Mouse (Mus musculus) stomach, postnatal 0 days (tissue): Measurements from ENCODE around the gene Arhgap8. TPM values are rescaled to one million over a fixed set of nuclear protein-coding genes. Genes with fewer than 3 reads are reported as not detected.

Source experiments
- ATAC-seq: fragments of 200-750 bp; cut with Nextera tagmentation; 2 replicates; pipeline ENCODE4 v1.8.0; 2017; ENCODE audit not compliant: low FRiP score, low TSS enrichment
- DNase-seq: peaks from one replicate; pipeline ENCODE4 v3.0.0-alpha.2; 2016; ENCODE audit warnings: low spot score
- H3K27ac ChIP-seq: fragments of 300-500 bp; sonication (generic); replicated peaks from 2 replicates; pipeline ENCODE4 v1.5.1; 2014; ENCODE audit warnings: mild to moderate bottlenecking, control low read depth
- H3K27me3 ChIP-seq: fragments of 300-500 bp; sonication (generic); 2 replicates; pipeline ENCODE4 v1.6.1; 2014; ENCODE audit warnings: low read length; ENCODE audit not compliant: control insufficient read depth, insufficient read depth
- H3K36me3 ChIP-seq: fragments of 300-500 bp; sonication (generic); 2 replicates; pipeline ENCODE4 v1.6.1; 2014; ENCODE audit warnings: low read length, mixed read lengths; ENCODE audit not compliant: control insufficient read depth, insufficient read depth
- H3K4me1 ChIP-seq: fragments of 300-500 bp; sonication (generic); replicated peaks from 2 replicates; pipeline ENCODE4 v1.6.1; 2014; ENCODE audit warnings: antibody characterized with exemption; ENCODE audit not compliant: control insufficient read depth, insufficient read depth
- H3K4me2 ChIP-seq: fragments of 300-500 bp; sonication (generic); replicated peaks from 2 replicates; pipeline ENCODE4 v1.6.1; 2014; ENCODE audit warnings: low read depth, mild to moderate bottlenecking, control low read depth, moderate library complexity
- H3K4me3 ChIP-seq: fragments of 300-500 bp; sonication (generic); 2 replicates; pipeline ENCODE4 v1.5.1; 2014; ENCODE audit warnings: low read depth, low read length, control low read depth
- H3K9ac ChIP-seq: fragments of 300-500 bp; sonication (generic); 2 replicates; pipeline ENCODE4 v1.6.1; 2014; ENCODE audit warnings: mild to moderate bottlenecking, low read length, control low read depth, mixed read lengths
- H3K9me3 ChIP-seq: fragments of 300-500 bp; sonication (generic); 2 replicates; pipeline ENCODE4 v1.6.1; 2016; ENCODE audit warnings: low read length; ENCODE audit not compliant: control insufficient read depth
- CTCF ChIP-seq: IDR thresholded peaks from 2 replicates; pipeline ENCODE4 v1.5.1; 2016; ENCODE audit warnings: antibody characterized with exemption, low read depth, mild to moderate bottlenecking, moderate library complexity
- EP300 ChIP-seq: optimal IDR thresholded peaks from 2 replicates; pipeline ENCODE3; 2016; ENCODE audit warnings: antibody characterized with exemption
- WGBS: fragments of 180-500 bp; shearing (Covaris S2); extraction: QIAGEN DNeasy Blood & Tissue Kit; methylation state at CpG from one replicate; pipeline ENCODE4 v1.1.7; 2014; 5-methylcytosine and 5-hydroxymethylcytosine counted together
- polyA plus RNA-seq: library from polyadenylated mRNA; unstranded; fragments of >200 nt; fragmentation: Nextera tagmentation; extraction: Ambion mirVana; gene quantifications from 2 replicates; pipeline ENCODE4 v1.2.1, GENCODE M21; 2015

Arhgap8 gene
- polyA plus RNA-seq, 1 experiment from 2014 or later: 20.2 TPM

- H3K9me3 ChIP-seq: no peaks in the 10 kb centered on the region
- H3K27ac ChIP-seq: no peak overlapping the region
- ATAC-seq: no peak
- 75% methylated on average over 3 of the region's 3 CpGs for WGBS
- no peaks in the 10 kb centered on the region for H3K36me3 ChIP-seq
- DNase-seq: no peak
- H3K9ac ChIP-seq: no peak overlapping the region
- no peak overlapping the region for H3K4me2 ChIP-seq
- TF ChIP-seq CTCF: no peak
- TF ChIP-seq EP300: no peak
- H3K27me3 ChIP-seq: no peaks in the 10 kb centered on the region
- H3K4me3 ChIP-seq: no peak overlapping the region
- no peaks in the 10 kb centered on the region for H3K4me1 ChIP-seq
These were observed 97.7 kb downstream of the Arhgap8 start for GRCm38 (mm10) chr15:84817589-84817988.

DNA sequence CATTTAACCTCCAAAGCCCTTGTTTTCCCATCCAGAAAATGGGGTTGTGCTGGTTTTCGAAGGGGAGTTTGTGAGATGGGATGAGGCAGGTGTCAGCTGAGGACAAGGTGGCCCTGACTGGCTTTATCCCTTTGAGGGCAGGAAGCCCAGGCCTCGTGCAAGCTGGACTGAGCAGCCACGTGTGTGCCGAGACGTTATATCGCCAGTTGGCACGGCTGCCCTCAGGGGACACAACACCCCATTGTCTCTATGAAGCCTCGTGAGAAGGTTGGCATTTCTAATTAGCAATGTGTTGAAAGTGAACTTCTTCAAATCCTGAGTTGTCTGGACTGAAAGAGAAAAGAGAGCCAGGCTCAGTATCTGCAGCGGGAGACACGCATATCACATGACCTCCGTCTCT is 98.4 kb downstream of the Arhgap8 start:
- TF ChIP-seq EP300 (no peak), CTCF (no peak)
- Histone ChIP-seq H3K27ac (no peak overlapping the region), H3K9me3 (no peaks in the 10 kb centered on the region), H3K4me2 (no peak overlapping the region), H3K9ac (no peak overlapping the region), H3K4me1 (no peaks in the 10 kb centered on the region), H3K4me3 (no peak overlapping the region), H3K36me3 (no peaks in the 10 kb centered on the region), H3K27me3 (no peaks in the 10 kb centered on the region)
- no peak for DNase-seq
- ATAC-seq: no peak
- 86% methylated on average over 11 of the region's 11 CpGs for WGBS

DNA sequence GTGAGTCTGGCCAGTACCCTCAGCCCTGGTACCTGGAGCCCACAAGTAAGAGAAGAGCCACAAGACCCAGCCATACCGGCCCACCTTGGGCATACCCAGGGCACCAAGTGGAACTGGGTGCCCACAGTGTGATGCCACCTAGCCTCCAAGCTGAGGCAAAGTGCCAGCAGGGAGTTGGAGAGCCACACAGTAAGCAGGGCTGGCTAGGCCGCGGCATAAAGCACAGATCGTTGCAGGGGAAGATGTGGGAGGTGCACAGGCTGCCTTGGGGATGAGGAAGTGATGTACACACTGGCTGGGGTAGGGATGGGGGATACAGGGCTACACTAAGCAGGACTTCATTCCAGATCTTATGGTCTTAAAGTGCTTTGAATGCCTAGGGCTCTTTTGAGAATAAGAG is 101.0 kb downstream of the Arhgap8 start:
- 82% methylated on average over 4 of the region's 4 CpGs for WGBS
- Histone ChIP-seq H3K36me3 (no peaks in the 10 kb centered on the region), H3K4me1 (no peaks in the 10 kb centered on the region), H3K27me3 (no peaks in the 10 kb centered on the region), H3K9me3 (no peaks in the 10 kb centered on the region), H3K9ac (no peak overlapping the region), H3K27ac (no peak overlapping the region), H3K4me3 (no peak overlapping the region), H3K4me2 (no peak overlapping the region)
- DNase-seq (no peak), ATAC-seq (no peak)
- no peak for TF ChIP-seq EP300
- no peak for TF ChIP-seq CTCF

Other genes starting within 250 kb of the Arhgap8 start
- 3.5 and 3.8 TPM in 2 replicates for gene Rtl6, start 162.2 kb upstream of the Arhgap8 start, polyA plus RNA-seq
- gene Prr5, start 50.4 kb upstream of the Arhgap8 start, polyA plus RNA-seq: 18.2 and 20.3 TPM in 2 replicates
- 0.12 and 0.16 TPM in 2 replicates for gene Phf21b, start 136.0 kb downstream of the Arhgap8 start, polyA plus RNA-seq
- gene Gm29666, start 200.0 kb downstream of the Arhgap8 start, polyA plus RNA-seq: 0.13 and 0.15 TPM in 2 replicates
- 17.6 and 17.7 TPM in 2 replicates for gene Nup50, start 203.4 kb downstream of the Arhgap8 start, polyA plus RNA-seq